Mouse (Mus musculus): ENCODE data around the gene Tsnax.

Tsnax gene

DNA sequence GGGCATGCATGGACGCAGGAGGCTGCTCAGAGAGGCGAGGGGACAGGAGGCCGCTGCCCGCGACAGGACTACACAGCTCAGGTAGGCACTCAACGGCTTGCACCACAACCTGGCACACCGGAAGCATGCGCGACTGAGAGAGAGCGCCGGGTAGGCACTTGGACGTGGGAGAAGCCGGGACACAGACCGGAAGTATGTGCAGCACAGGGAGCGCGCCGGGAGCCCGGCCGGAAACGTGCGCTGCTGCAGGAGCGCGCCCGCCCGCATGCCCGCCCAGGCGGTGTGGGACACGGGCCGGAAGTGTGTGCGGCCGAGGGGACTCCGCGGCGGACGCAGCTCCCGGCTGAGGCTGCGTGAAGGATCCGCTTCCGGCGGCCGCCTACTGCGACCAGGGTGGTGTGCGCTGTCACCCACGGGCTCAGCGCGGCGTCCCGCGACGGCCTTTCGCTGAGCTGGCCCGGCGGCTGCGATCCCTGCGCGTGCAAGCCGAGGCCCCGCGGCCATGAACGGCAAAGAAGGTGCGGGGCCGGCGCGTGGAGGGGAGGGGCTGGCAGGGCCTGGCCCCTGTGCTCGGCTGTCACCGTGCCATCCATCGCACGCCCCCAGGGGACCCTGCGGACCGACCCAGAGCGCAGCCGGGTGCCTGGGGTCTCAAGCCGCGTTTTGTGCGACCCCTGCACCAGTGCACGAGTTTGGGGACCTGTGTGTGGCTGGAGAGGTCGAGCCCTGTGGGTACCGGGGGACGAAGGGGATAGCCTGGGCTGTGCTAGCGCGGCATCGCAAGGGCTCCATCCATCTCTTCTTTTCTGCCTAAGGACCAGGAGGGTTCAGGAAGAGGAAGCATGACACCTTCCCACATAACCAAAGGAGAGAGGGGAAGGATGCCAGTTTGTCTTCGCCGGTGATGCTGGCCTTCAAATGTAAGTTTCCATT is at the start of gene Tsnax:
Gene Tsnax, plus strand, starts transcription at position 303 of the 933 bp plus-strand sequence.
- DNase-seq (ENCODE audit: extremely low read depth, low read depth) = peak; percentile 61

DNA sequence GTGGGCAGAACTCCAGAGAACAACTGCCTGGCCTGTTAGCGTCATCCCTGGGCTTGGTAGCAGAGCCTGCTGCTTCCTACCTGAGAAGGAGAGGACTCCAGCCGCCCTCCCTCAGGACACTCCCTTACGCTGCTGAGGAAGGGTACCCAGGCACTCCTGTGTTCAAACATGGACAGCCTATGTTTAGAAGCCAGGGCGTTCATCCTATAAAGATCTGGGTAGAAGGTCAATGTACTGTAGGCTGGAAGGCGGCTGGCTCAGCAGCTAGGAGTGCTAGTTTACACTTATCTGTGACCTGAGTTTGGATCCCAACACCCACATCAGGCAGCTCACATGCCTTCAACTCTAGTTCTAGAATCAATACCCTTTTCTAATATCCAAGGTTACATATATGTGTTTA is 49.6 kb upstream of the Tsnax start:
- DNase-seq (ENCODE audit: extremely low read depth, low read depth) = no peak

DNA sequence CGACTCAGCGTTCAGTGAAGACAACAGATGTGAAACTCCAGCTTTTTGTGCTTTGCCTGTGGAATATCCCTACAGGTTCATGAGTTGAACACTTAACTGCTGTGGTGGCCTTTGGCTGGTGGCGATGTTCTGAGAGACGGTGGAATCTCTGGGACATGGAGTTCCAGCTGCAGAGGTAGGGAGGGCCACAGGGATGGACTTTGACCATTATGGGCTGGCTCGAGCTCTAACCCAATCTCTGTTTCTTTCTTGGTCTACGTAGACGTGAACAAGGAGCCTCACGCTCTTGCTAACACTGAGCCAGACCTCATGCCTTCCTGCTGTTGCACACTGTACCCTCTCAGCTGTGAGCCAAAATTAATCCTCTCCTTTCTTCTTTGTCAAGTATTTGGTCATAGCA is 47.8 kb upstream of the Tsnax start:
- no peak for DNase-seq (ENCODE audit: extremely low read depth, low read depth)

DNA sequence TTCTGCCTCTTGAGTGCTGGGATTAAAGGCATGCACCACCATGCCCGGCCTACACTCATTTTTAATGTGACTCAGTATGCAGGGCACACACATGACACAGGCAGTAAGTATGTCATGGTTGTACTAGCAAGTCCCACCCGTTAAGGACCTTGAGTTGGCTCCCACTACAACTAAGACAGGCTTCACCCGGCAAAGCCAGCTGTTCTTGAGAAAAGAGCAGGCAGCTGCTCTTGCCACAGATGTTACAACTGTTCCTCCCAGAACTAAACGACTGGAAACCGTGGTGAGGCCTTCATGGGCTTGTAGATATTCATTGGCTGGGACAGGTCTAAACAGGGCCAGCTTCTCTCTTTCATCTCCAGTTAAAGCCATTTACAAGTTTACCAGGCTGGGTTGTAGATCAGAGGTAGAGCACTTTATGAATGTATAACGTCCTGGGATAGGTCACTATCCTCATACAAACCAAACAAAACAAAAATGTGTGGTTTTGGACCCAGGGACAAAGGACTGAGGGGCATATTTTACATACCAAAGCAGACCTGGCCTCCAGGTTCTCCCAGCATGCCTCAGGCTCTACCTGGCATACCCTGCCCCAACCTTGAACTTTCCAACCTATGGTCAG is 42.4 kb upstream of the Tsnax start:
- DNase-seq (ENCODE audit: extremely low read depth, low read depth) = no peak

DNA sequence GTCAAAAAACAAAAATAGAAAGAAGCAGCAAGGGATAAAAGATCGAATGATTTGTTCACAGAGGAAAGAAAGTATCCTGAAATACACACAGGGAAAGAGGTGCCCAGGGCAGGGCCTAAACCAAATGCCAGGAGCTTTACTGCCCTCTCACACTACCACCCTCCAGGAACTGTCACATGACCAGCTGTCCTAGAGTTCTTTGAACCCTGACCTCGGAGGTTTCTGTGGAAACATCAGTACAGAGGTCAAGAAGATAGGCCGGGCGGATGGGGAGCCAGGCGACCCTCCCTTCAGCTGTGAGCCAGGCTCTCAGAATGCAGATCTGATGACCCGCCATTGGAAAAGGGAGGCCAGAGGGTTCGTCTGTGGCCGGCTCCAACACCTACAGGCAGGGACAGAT is 39.6 kb upstream of the Tsnax start:
- DNase-seq (ENCODE audit: extremely low read depth, low read depth) = no peak

DNA sequence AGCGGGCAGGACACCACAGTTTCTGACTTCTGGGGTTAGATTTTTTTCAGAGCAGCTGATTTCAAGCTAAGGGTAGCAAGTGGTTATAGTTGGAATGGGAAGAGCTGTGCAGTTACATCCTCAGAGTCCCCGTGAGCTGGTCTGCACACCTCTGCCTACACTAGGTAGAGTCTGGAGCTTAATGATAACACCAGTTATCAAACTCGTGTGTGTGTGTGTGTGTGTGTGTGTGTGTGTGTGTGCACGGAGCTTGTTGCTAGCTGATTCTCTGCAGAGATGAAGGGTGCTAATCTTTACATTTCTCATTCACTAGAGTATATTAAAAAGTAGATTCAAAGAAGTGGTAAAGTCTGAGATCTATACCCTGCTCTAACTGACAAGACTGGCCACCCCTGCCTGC is 38.5 kb upstream of the Tsnax start:
- DNase-seq (ENCODE audit: extremely low read depth, low read depth) = no peak

DNA sequence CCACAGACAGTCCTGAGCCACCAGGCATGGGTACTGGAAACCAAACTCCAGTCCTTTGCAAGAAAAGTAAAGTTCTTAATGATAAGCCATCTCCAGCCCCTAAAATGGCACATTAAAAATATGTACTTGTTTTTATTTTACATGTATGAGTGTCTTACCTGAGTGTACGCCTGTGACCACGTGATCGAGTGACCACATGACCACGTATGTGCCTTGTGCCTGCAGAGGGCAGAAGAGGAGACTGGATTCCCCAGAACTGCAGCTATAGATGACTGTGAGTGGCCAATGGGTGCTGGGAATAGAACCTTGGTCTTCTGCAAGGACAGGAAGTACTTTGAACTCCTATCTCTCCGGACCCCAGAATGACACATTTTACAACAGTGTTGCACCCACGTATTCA is 36.6 kb upstream of the Tsnax start:
- no peak for DNase-seq (ENCODE audit: extremely low read depth, low read depth)

DNA sequence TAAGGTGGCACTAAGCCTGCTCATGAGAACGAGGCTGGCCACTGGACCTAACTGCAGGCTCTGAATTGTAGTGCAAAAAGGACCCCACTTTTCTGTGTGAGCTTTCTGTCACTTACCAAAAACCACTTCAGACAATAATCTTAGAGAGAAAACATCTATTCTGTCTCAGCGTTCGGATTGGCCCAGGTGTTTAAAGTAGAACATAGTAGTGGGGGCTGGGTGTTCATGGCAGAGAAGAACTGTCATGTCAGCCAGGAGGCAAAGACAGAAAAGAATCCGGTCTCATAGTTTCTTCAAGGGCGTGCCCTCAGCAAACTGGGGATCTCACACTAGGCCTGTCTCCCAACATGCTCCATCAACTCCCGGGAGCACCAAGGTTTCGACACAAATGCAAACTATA is 34.8 kb upstream of the Tsnax start:
- DNase-seq (ENCODE audit: extremely low read depth, low read depth) = no peak

DNA sequence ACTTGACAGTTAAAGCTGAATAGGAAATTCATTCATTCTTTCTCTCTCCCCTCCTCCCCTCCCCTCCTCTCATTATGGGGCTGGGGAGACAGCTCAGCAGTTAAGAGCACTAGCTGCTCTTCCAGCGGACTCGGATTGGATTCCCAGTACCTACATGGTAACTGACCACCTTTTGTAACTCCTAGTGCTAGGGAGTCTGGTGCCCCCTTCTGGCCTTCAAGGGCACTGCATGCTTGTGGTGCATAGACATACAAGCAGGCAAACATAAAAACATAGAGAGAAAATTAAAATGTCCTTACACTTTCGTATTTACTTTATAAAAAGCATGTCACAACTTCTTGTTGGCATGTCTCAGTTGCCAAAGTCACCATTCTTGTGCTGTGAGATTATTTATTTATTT is 32.8 kb upstream of the Tsnax start:
- no peak for DNase-seq (ENCODE audit: extremely low read depth, low read depth)

DNA sequence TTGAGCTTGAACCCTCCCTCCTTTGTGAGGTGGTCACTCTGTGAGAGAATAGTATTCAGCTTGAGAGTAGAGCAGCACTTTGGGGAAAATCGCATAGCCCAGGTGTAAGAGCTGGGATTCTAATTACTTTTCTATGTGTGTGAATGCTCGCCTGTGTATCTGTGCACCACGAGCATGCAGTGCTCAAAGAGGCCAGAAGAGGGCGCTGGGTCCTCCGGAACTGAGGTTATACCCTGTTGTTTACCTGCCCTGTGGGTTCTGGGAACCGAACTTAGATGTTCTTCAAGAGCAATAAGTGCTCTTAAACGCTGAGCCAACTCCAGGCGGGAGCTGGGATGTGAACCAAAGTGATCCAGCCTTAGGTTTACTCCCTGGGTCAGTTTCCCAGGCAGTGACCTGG is 32.0 kb upstream of the Tsnax start:
- DNase-seq (ENCODE audit: extremely low read depth, low read depth) = no peak

DNA sequence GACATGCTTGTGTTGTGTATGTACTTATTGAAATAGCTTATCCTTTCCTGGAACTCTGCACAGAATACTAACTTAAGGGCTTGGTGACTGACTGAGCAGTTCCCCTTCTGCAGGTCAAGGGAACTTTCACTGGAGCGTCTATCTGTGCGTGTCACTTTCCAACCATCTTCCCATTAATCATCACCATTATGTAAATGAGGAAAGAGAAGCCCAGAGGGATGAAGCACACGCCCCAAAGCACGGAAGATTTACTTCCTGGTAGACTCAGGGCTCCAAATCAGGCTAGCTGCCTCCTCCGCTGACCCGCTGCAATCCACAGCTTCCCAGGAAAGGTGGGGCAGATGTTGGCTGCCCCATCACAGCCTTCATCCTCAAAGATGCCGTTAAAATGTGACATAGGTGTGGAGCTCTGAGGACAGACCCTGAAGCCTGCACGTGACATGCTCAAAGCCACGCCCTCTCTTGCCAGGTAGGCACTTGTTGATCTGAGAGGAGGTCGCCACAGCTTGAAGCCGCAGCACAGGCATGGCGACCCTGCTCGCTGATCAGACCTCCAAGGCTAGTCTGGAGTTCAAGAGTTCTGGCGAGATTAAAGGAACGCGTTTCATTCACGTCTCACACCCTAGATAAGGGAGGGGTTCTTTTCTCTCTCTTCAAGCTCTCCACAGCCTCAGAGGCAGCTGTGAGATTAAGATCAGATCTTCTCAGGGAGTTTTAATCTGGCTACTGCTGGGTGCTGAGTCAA is 21.7 kb upstream of the Tsnax start:
- DNase-seq (ENCODE audit: extremely low read depth, low read depth) = no peak

DNA sequence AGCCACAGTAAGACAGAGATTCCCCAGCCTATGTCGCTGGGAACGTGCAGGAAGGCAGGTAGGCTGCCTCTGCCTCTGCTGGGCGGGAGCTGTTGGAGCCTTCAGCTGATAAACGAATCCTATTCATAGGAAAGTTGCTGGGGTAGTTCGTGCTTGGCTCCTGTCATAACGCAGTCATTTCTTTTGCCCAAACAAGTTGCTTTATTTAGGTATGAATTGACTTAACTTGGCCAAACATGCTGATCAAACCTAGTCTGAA is 21.2 kb upstream of the Tsnax start:
- no peak for DNase-seq (ENCODE audit: extremely low read depth, low read depth)

DNA sequence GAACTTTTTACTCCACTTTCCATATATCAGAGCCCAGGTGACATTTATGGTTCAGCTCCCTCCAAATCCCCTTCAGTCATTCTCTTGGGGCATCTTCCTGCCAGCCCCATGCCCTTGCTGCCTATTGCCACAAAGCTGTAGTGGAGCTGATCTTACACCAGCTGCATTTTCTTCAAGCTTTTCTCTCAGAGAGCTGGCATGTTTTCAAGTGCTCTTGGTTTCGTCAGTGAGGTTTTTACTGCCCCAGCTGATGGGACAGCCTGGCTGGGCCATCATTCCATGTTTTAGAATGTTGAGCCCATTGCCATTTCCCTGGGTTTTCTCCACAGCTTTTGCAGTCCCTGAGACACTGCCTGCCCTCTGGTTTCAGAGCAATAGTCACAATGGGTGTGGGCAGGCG is 17.0 kb upstream of the Tsnax start:
- no peak for DNase-seq (ENCODE audit: extremely low read depth, low read depth)

DNA sequence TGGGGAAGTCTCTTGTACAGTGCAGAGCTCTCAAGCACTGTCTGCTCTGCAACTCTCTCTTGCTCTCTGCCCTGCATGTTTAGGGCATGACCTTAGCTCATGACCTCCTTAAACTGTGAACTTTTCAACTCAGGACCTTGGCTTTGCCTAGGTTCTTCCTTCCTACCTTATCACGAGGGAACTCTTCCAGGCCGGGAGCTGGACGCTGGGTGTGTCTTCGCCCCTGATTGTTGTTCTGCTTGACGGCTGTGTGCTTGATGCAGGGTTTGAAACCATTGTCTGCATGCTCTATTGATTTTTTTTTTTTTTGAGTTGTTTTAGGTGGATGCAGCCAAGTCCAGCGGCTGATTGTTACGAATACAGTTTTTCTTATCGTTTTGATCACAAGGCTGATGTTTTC is 11.3 kb downstream of the Tsnax start:
- no peak for DNase-seq (ENCODE audit: extremely low read depth, low read depth)

DNA sequence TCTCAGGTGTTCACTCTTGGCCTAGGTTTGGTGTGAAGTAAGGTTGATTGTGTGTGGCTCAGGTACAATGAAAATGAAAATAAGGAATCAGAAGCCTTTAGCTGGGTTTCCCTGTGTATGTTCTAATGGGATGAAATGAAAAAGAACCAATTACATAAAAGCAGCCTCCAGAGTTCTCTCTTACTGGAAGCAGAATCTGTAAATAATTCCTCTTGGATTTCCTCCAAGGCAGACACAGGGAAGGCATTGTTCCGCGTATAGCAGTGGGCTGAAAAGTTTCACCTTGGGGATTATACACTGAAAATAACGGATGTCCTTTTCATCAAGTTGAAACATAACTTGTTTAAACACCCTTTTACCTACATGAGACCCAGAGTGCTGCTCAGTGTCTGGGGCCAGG is 14.4 kb downstream of the Tsnax start:
- DNase-seq (ENCODE audit: extremely low read depth, low read depth) = no peak

DNA sequence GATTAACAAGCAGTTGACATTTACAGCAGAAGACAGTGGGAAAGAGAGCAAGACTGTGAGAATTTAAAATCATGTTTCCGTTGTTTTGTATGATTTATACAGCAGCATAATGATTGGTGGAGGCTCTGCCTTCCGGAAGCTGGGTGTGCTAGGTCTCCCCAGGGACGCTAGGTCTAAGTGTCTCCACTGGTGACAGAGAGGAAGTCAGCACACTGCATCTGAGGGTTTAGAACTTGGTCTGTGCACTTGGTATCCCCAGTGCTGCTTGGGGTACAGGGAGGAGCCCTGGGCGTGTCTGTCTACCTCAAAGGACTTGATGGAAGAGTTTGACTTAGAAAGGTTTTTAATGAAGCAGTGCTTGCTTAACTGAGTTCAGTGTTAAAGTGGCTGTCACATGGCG is 16.0 kb downstream of the Tsnax start:
- DNase-seq (ENCODE audit: extremely low read depth, low read depth) = no peak

DNA sequence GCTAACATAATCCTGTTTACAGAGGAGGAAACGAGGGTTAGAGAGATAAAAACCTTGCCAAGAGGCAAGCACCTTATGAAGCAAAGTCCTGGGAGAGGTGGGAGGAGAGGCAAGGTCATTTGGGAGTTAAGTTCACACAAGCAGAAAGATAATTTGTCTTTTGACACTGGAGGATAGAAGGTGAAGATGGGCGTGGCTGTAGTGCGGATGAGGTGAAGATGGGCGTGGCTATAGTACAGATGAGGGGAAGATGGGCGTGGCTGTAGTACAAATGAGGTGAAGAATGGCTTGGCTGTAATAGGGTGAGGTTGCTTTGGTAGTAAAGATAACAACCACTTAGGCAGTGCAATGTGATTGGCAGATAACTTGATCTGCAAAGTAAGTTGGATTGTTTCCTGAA is 18.5 kb downstream of the Tsnax start:
- no peak for DNase-seq (ENCODE audit: extremely low read depth, low read depth)

DNA sequence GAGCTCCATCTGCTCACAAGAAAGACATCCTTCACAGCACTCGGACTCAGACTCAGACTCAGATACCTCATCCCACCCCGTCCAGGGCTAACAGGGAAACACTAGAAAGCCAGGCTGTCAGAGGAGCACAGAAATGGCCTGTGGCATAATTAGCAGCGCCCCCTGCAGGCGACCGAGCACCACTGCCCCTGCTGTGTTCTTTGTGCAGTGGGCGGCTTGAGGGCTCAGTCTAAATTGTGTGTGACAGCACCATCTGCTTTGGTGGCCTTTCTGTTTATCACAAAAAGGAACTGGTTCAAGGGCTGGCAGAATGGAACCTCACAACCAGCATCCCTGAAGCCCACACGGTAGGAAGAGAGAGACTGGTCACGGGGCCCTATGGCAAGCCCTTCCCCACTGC is 21.9 kb downstream of the Tsnax start:
- DNase-seq (ENCODE audit: extremely low read depth, low read depth) = no peak

DNA sequence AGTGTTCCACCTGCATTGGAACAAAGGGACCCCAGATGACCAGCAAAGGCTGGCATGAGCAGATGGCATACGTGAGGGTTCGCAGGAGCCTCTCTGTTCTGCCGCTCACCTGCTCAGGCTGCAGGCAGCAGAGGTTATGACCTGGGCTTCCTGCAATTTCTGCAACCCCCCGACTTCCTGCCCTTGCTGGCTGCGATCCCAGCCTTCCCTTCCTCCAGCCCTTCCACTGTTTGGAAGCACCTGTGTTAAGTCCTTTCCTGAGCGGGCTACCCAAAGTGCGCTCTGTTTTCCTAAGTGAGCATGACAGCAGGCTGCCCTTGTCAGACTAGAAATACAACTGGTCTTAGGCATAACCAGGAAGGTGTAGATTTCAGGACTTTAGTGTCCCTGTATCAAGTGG is 24.3 kb downstream of the Tsnax start:
- DNase-seq (ENCODE audit: extremely low read depth, low read depth) = no peak

DNA sequence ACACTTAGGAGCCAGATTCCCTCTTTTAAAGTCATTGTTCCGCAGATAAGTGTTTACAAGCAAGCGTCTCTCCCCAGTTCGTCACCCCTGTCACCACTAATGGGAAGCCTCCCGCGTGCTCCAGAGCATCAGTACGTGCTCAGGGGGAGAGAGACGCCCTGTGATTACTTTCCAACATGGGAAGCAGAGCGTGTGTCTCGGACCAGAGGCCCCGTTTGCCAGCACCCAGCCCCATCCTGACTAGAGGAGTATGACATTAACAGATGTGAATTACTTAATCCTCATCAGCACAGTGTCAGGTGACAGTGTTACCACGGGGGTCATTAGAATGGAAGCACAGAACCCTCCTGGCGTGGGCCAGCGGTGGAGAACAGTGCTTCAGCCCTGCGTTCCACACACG is 25.9 kb downstream of the Tsnax start:
- no peak for DNase-seq (ENCODE audit: extremely low read depth, low read depth)

DNA sequence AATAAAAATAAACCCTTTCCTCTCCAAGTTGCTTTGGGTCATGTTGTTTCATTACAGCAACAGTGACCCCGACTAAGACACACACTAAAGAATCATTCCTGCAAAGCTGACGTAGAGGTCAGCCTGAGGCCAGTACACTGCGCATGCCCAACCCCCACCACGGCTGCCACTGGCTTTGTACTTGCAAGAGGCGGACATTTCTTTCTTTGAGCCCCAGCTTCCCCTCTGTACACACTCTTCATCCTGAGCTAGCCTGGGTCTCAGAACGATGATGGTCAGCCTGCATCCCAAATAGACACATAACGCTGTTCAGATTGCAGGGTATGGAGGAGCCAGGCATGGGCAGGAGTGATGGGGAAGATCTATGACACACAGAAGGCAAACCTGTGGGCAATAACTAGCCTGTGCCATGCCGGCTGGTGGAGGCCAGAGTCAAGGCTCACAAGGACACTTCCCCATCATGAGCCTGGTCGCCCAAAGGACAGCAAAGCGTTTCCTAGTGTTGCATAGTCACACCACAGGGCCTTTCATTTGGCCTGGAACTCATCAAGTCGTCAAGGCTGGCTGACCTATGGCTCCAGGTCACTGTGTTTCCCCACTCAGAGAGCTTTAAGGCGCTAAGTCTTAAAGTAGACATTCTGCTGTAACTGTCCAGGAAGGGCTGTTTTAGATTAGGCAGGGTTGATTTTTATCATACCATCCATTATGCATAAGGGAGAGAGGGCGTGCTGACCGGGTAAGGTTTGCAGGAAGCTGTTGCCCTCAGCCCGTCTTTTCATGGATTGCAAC is 28.0 kb downstream of the Tsnax start:
- DNase-seq (ENCODE audit: extremely low read depth, low read depth) = no peak

DNA sequence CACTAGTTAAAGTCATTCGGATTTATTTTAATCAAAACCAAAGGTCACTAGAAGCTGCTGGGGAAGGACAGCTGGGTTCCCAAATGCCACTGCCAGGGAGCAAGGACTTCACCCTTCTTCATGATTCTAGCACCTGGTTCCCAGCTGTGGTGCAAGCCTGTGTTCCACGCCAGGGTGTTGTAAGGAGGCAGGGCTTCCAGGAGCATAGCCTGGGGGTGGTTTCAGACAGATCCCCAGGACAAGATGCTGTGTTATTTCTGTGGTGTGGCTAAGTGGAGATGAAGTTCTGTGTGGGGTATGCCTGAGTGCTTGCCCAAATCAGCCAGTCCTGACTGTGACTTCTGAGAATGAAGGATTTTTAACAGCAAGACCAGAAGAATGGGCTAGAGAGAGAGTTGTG is 28.7 kb downstream of the Tsnax start:
- no peak for DNase-seq (ENCODE audit: extremely low read depth, low read depth)
